Mouse (Mus musculus): ENCODE measurements at regions not wholly inside any gene's neighbourhood (a gene's known extent, or its start where the extent isn't known, plus 50 kb on each side); places are given as distances from the start of the nearest gene placed in this dataset.

DNA sequence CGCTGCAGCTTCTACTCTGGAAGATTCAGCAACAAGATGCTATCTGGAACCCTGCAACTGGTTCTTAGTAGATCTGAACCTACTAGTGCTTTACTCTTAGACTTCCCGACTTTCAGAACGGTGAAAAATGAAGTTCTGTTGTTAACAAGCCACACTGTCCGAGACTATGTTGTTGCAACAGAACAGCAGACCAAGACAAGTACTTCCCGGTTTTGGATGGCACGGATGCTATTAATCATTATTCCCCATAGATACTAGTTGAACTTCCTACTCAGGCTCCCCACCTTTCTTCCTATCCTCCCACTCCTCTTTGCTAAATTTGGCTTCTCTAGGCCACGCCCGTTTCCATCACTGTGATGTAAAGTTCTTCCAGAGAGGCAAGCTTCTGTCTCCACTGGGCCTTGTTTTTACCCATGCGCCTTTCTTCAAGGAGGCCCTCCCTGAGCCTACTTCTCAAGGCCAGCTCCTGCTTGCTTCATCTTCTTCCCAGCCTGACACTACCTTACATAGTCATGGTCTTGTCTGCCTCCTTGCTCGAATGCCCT, 67.7 kb upstream of the 4930432M17Rik start:
- Histone ChIP-seq H3K4me2 (no peak overlapping the region), H3K9me3 (ENCODE audit: control insufficient read depth, low read length) (no peaks in the 10 kb centered on the region), H3K27me3 (ENCODE audit: control insufficient read depth, insufficient read depth, low read length) (no peaks in the 10 kb centered on the region), H3K9ac (ENCODE audit: low read length) (no peak overlapping the region), H3K4me1 (ENCODE audit: control insufficient read depth, insufficient read depth, low read length) (no peaks in the 10 kb centered on the region), H3K36me3 (ENCODE audit: control insufficient read depth, insufficient read depth, low read length) (no peaks in the 10 kb centered on the region), H3K4me3 (ENCODE audit: low read depth, low read length) (no peak overlapping the region), H3K27ac (ENCODE audit: low read depth, low read length) (no peak overlapping the region)
- no peak for DNase-seq (ENCODE audit: low spot score, missing footprints)
- WGBS, result 88% methylated on average over 10 of the region's 10 CpGs
- no peak for ATAC-seq (ENCODE audit: low FRiP score)

DNA sequence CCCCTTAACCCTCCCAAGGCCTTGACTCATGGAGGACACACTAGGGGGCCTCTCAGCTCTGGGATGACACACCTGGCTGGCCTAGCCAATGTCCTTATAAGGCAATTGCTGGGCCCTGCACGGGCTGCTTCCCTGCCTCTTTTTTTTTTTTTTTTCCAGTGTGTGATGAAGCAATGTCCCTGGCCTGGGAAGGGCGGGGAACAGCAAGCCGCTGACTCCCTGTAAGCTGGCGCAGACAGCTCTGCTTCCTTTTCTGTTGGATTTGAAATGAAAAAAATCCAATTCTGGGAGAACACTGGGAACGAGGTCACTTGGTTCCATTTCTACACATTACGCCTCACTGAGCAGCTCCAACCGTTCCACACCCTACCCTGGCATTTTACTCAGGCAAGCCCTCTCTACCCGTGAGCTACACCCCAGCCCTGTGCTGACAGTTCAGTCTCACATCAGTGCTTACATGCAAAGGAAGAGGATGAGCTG, 68.4 kb upstream of the 4930432M17Rik start:
- no peaks in the 10 kb centered on the region for H3K36me3 ChIP-seq (ENCODE audit: control insufficient read depth, insufficient read depth, low read length)
- H3K27ac ChIP-seq (ENCODE audit: low read depth, low read length), result no peak overlapping the region
- H3K9me3 ChIP-seq (ENCODE audit: control insufficient read depth, low read length), result no peaks in the 10 kb centered on the region
- WGBS, result 52% methylated on average over 8 of the region's 8 CpGs
- H3K4me1 ChIP-seq (ENCODE audit: control insufficient read depth, insufficient read depth, low read length), result no peaks in the 10 kb centered on the region
- H3K9ac ChIP-seq (ENCODE audit: low read length), result no peak overlapping the region
- no peak overlapping the region for H3K4me2 ChIP-seq
- ATAC-seq (ENCODE audit: low FRiP score), result no peak
- no peak overlapping the region for H3K4me3 ChIP-seq (ENCODE audit: low read depth, low read length)
- H3K27me3 ChIP-seq (ENCODE audit: control insufficient read depth, insufficient read depth, low read length), result no peaks in the 10 kb centered on the region
- no peak for DNase-seq (ENCODE audit: low spot score, missing footprints)

DNA sequence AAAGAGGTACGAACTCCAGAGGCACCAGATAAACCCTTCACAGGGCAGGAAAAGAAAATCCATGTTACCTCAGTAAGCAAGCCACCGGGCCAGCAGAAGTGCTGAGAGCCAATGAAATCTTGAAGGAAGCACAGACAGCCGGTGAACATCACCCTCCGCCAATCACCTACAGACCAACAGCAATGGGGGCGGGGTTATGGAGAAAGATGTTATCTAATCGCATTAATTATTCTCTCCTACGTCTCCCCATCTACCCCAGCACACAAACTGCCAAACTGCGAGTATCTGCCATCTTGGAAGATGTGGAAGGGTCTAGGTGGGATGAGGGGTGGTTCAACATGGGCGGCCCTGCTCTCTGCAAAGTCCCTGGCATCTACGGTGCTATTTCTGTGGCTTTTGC, 68.6 kb upstream of the Slc44a3 start:
- WGBS, result 76% methylated on average over 10 of the region's 10 CpGs
- Histone ChIP-seq H3K36me3 (ENCODE audit: control insufficient read depth, insufficient read depth, low read length) (no peaks in the 10 kb centered on the region), H3K27ac (ENCODE audit: low read depth, low read length) (no peak overlapping the region), H3K4me3 (ENCODE audit: low read depth, low read length) (no peak overlapping the region), H3K4me1 (ENCODE audit: control insufficient read depth, insufficient read depth, low read length) (no peaks in the 10 kb centered on the region), H3K9ac (ENCODE audit: low read length) (no peak overlapping the region), H3K27me3 (ENCODE audit: control insufficient read depth, insufficient read depth, low read length) (no peaks in the 10 kb centered on the region), H3K9me3 (ENCODE audit: control insufficient read depth, low read length) (no peaks in the 10 kb centered on the region), H3K4me2 (no peak overlapping the region)
- ATAC-seq (ENCODE audit: low FRiP score) (no peak), DNase-seq (ENCODE audit: low spot score, missing footprints) (no peak)

DNA sequence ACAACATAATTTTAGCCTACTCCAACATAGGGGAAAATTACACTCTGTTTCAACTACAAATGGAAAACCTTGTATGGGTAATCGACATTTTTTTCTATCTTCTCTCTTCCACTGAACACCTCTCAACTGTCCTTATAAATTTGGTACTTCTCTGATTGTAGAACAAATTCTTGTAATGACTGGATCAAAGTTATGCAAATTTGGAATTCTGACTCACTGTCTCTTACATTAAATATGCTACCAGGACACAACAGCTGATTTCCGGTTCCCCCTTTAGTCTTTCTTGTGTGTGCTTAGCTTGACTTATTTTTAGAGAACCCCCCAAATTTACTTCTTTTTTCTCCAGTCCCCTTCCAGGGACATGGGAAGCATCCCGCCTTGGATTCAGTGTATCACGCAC, 68.2 kb upstream of the Slc44a3 start:
- Histone ChIP-seq H3K9me3 (ENCODE audit: control insufficient read depth, low read length) (no peaks in the 10 kb centered on the region), H3K4me1 (ENCODE audit: control insufficient read depth, insufficient read depth, low read length) (no peaks in the 10 kb centered on the region), H3K27ac (ENCODE audit: low read depth, low read length) (no peak overlapping the region), H3K36me3 (ENCODE audit: control insufficient read depth, insufficient read depth, low read length) (no peaks in the 10 kb centered on the region), H3K4me3 (ENCODE audit: low read depth, low read length) (no peak overlapping the region), H3K9ac (ENCODE audit: low read length) (no peak overlapping the region), H3K27me3 (ENCODE audit: control insufficient read depth, insufficient read depth, low read length) (no peaks in the 10 kb centered on the region), H3K4me2 (no peak overlapping the region)
- DNase-seq (ENCODE audit: low spot score, missing footprints), result no peak
- WGBS, result 92% methylated on average over 4 of the region's 4 CpGs
- ATAC-seq (ENCODE audit: low FRiP score), result no peak

DNA sequence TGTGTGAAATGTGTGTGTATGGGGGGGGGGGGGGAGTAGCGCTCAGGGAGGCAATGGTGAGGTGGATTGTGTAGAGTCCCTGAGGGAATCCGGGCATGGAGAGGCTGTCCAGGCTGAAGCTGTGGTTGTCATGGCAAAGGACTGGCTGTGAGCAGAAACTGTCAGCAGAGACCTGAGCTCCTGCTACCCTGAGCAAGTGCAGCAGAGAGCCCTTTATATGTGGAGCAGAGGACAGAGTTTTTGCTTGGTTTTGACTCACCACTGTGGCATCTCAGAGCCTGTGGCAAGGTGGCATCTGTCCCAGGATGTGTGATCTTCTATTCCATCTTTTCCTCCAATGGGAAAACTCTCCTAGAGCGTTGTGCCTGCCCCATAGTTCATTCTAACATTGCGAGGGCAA, 65.8 kb upstream of the Slc44a3 start:
- H3K4me3 ChIP-seq (ENCODE audit: low read depth, low read length), result no peak overlapping the region
- no peaks in the 10 kb centered on the region for H3K36me3 ChIP-seq (ENCODE audit: control insufficient read depth, insufficient read depth, low read length)
- H3K9ac ChIP-seq (ENCODE audit: low read length), result no peak overlapping the region
- H3K27me3 ChIP-seq (ENCODE audit: control insufficient read depth, insufficient read depth, low read length), result no peaks in the 10 kb centered on the region
- no peak for DNase-seq (ENCODE audit: low spot score, missing footprints)
- WGBS, result 76% methylated on average over 4 of the region's 4 CpGs
- H3K4me2 ChIP-seq, result no peak overlapping the region
- 0 out of 2 replicates have a peak, but pooled peaks have one; percentile 22 for ATAC-seq (ENCODE audit: low FRiP score)
- no peaks in the 10 kb centered on the region for H3K4me1 ChIP-seq (ENCODE audit: control insufficient read depth, insufficient read depth, low read length)
- H3K27ac ChIP-seq (ENCODE audit: low read depth, low read length), result no peak overlapping the region
- H3K9me3 ChIP-seq (ENCODE audit: control insufficient read depth, low read length), result no peaks in the 10 kb centered on the region

DNA sequence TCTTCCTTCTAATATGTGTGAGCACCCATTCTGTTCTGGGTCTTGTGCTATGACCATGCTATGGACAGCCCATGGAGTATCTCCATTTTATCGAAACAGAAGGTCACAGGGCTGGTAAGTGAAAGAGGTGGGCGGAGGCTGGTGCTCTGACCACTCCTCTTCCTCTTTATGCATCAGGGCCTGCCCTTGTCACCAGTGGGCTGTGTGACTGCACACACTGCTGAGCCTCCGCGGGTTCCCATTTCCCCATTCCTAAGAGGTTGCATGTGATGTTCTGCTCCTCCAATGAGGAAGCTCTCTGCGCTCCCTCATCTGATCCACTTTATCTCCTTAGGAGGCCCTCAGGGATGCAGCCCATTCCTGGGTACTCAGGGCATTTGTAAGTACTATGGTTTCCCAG, 65.0 kb upstream of the Slc44a3 start:
- ATAC-seq (ENCODE audit: low FRiP score) (no peak), DNase-seq (ENCODE audit: low spot score, missing footprints) (no peak)
- Histone ChIP-seq H3K4me3 (ENCODE audit: low read depth, low read length) (no peak overlapping the region), H3K4me2 (no peak overlapping the region), H3K9me3 (ENCODE audit: control insufficient read depth, low read length) (no peaks in the 10 kb centered on the region), H3K27me3 (ENCODE audit: control insufficient read depth, insufficient read depth, low read length) (no peaks in the 10 kb centered on the region), H3K36me3 (ENCODE audit: control insufficient read depth, insufficient read depth, low read length) (no peaks in the 10 kb centered on the region), H3K27ac (ENCODE audit: low read depth, low read length) (no peak overlapping the region), H3K9ac (ENCODE audit: low read length) (no peak overlapping the region), H3K4me1 (ENCODE audit: control insufficient read depth, insufficient read depth, low read length) (no peaks in the 10 kb centered on the region)
- 90% methylated on average over 5 of the region's 5 CpGs for WGBS

DNA sequence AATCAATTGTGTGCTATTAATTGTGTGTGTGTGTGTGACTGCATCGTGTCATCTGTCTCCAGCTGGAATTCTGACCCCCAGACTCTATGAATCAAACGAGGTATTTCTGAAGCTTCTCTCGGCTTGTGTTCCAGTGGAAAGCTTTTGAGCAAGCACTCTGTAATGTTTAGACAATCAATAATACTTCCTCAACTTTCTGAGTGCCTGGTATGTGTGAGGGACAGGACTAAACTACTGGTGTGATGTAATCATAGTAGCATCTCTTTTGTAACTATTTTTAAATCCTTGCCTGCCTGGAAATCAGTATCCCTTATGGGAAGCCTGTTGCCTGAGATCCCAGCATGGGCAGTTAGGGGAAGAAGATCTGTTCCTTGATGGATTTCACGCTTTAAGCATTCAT, 62.4 kb upstream of the Slc44a3 start:
- DNase-seq (ENCODE audit: low spot score, missing footprints) (no peak), ATAC-seq (ENCODE audit: low FRiP score) (no peak)
- no peaks in the 10 kb centered on the region for H3K27me3 ChIP-seq (ENCODE audit: control insufficient read depth, insufficient read depth, low read length)

DNA sequence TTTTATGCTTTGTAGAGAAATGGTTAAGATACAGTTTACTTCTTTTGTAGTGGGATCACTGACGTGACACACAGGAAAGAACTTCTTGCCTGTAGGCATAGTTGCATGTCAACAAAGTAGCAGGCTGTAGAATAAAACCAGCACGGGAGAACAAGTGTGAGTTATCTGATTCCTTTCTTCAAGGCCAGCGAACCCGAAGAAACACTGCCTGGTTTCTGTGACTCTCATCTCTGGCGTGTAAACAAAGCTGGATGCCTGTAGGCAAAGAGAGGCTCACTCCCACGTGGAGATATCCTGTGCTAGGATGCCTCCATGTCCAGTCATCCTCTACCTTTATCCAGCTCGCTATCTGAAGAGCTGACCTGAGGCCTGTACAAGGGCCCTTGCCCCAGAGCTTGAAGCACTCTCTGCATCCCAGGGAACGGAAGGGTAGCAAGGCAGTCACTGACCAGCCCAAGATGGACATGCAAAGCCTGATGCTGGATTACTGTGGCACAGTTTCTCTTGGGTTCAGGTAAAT, 61.5 kb upstream of the Slc44a3 start:
- Histone ChIP-seq H3K4me1 (ENCODE audit: control insufficient read depth, insufficient read depth, low read length) (no peaks in the 10 kb centered on the region), H3K36me3 (ENCODE audit: control insufficient read depth, insufficient read depth, low read length) (no peaks in the 10 kb centered on the region), H3K9ac (ENCODE audit: low read length) (no peak overlapping the region), H3K4me3 (ENCODE audit: low read depth, low read length) (no peak overlapping the region), H3K27ac (ENCODE audit: low read depth, low read length) (no peak overlapping the region), H3K9me3 (ENCODE audit: control insufficient read depth, low read length) (no peaks in the 10 kb centered on the region), H3K27me3 (ENCODE audit: control insufficient read depth, insufficient read depth, low read length) (no peaks in the 10 kb centered on the region), H3K4me2 (no peak overlapping the region)
- DNase-seq (ENCODE audit: low spot score, missing footprints) (no peak), ATAC-seq (ENCODE audit: low FRiP score) (no peak)
- WGBS, result 68% methylated on average over 8 of the region's 8 CpGs

More for the DNA sequence above, 62.4 kb upstream of the Slc44a3 start:
- WGBS, result 73% methylated on average over 4 of the region's 4 CpGs
- Histone ChIP-seq H3K36me3 (ENCODE audit: control insufficient read depth, insufficient read depth, low read length) (no peaks in the 10 kb centered on the region), H3K4me3 (ENCODE audit: low read depth, low read length) (no peak overlapping the region), H3K9ac (ENCODE audit: low read length) (no peak overlapping the region), H3K4me1 (ENCODE audit: control insufficient read depth, insufficient read depth, low read length) (no peaks in the 10 kb centered on the region), H3K4me2 (no peak overlapping the region), H3K27ac (ENCODE audit: low read depth, low read length) (no peak overlapping the region), H3K9me3 (ENCODE audit: control insufficient read depth, low read length) (no peaks in the 10 kb centered on the region)

DNA sequence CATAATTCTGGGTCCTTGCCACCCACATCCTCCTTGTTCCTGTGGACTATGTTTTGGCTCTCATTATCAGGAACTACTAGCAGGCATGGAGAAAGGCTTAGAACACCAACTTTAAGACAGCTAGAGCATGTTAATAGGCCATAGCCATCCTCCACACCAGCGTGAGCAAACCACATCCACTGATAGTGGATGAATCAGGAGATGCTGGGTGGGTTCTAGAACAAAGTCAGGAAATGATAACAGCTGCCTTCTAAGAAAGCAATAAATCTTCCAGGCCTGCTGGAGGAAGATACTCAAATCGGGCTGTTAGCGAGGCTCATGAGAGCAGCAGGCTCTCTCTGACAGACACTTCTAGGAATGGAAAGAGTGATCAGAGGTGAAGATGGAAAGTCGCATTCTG, 60.9 kb upstream of the Slc44a3 start:
- H3K27ac ChIP-seq (ENCODE audit: low read depth, low read length), result no peak overlapping the region
- H3K36me3 ChIP-seq (ENCODE audit: control insufficient read depth, insufficient read depth, low read length), result no peaks in the 10 kb centered on the region
- no peaks in the 10 kb centered on the region for H3K4me1 ChIP-seq (ENCODE audit: control insufficient read depth, insufficient read depth, low read length)
- H3K9ac ChIP-seq (ENCODE audit: low read length), result no peak overlapping the region
- no peak overlapping the region for H3K4me3 ChIP-seq (ENCODE audit: low read depth, low read length)
- WGBS, result 90% methylated on average over 4 of the region's 4 CpGs
- DNase-seq (ENCODE audit: low spot score, missing footprints) (no peak), ATAC-seq (ENCODE audit: low FRiP score) (no peak)
- no peaks in the 10 kb centered on the region for H3K27me3 ChIP-seq (ENCODE audit: control insufficient read depth, insufficient read depth, low read length)
- H3K9me3 ChIP-seq (ENCODE audit: control insufficient read depth, low read length), result no peaks in the 10 kb centered on the region
- no peak overlapping the region for H3K4me2 ChIP-seq

Data from midbrain, embryonic 11.5 days (tissue).